Mouse (Mus musculus) adrenal gland, postnatal 25 days (tissue): Measurements from ENCODE around the gene Lin28a. TPM values are rescaled to one million over a fixed set of nuclear protein-coding genes. Genes with fewer than 3 reads are reported as not detected.

Experiments
- DNase-seq: peaks from one replicate; pipeline ENCODE4 v3.0.0; 2021; ENCODE audit warnings: mixed read lengths
- total RNA-seq: library from RNA; stranded (reverse); gene quantifications from 2 replicates; pipeline ENCODE4 v1.2.3, GENCODE M21; 2021

The Lin28a gene
- total RNA-seq, 1 experiment from 2014 or later, result not detected

- DNase-seq, result no peak
Measured at GRCm38 (mm10) chr4:133978021-133978711, 40.5 kb downstream of the Lin28a start.

- no peak for DNase-seq
Measured at GRCm38 (mm10) chr4:133971741-133972140, 46.9 kb downstream of the Lin28a start.

- no peak for DNase-seq
Measured at GRCm38 (mm10) chr4:133970876-133971275, 47.8 kb downstream of the Lin28a start.

GRCm38 (mm10) chr4:133970196-133970595, 48.4 kb downstream of the Lin28a start:
- DNase-seq, result no peak

GRCm38 (mm10) chr4:133969114-133969770, 49.4 kb downstream of the Lin28a start:
- no peak for DNase-seq

- peak; percentile 37 for DNase-seq
Measured at GRCm38 (mm10) chr4:133968150-133968921, 50.3 kb downstream of the Lin28a start, which contains the start of gene Hmgn2. Gene Hmgn2 (minus strand): TSS chr4:133968650.

GRCm38 (mm10) chr4:133967866-133968149, 50.8 kb downstream of the Lin28a start:
- peak; percentile 90 for DNase-seq

GRCm38 (mm10) chr4:133967138-133967865, 51.3 kb downstream of the Lin28a start:
- DNase-seq, result peak; percentile 99

- no peak for DNase-seq
Measured at GRCm38 (mm10) chr4:133966271-133966940, 52.2 kb downstream of the Lin28a start.

GRCm38 (mm10) chr4:133962566-133962965, 56.1 kb downstream of the Lin28a start:
- no peak for DNase-seq

GRCm38 (mm10) chr4:133958884-133959283, 59.8 kb downstream of the Lin28a start:
- no peak for DNase-seq

- no peak for DNase-seq
Measured at GRCm38 (mm10) chr4:133956358-133956757, 62.3 kb downstream of the Lin28a start.

Other genes starting within 250 kb of the Lin28a start
- gene Rps6ka1, start 131.0 kb downstream of the Lin28a start, total RNA-seq, result 14.7 and 21.3 TPM in 2 replicates
- 391 and 425 TPM in 2 replicates for gene Hmgn2, start 50.2 kb downstream of the Lin28a start, total RNA-seq
- gene Dhdds, start 17.9 kb downstream of the Lin28a start, total RNA-seq, result 45.2 and 55.0 TPM in 2 replicates
- gene Zfp683, start 35.0 kb upstream of the Lin28a start, total RNA-seq, result not detected in 2 replicates
- 0.15 TPM in 1 of 2 replicates, not detected in the other for gene Crybg2, start 42.0 kb upstream of the Lin28a start, total RNA-seq
- gene Cd52, start 76.2 kb upstream of the Lin28a start, total RNA-seq, result 3.5 and 8.4 TPM in 2 replicates
- gene Ubxn11, start 83.7 kb upstream of the Lin28a start, total RNA-seq, result 8.1 and 9.4 TPM in 2 replicates
- 62.5 and 73.2 TPM in 2 replicates for gene Sh3bgrl3, start 109.9 kb upstream of the Lin28a start, total RNA-seq
- 15.7 and 19.2 TPM in 2 replicates for gene Cep85, start 168.3 kb upstream of the Lin28a start, total RNA-seq
- not detected in 2 replicates for gene Gm7534, start 184.2 kb upstream of the Lin28a start, total RNA-seq
- gene Catsper4, start 208.5 kb upstream of the Lin28a start, total RNA-seq, result not detected in 2 replicates
- 0.49 TPM in 1 of 2 replicates, not detected in the other for gene Cnksr1, start 219.6 kb upstream of the Lin28a start, total RNA-seq
- gene E130218I03Rik, start 224.8 kb upstream of the Lin28a start, total RNA-seq, result not detected in 2 replicates
- gene Zfp593, start 226.8 kb upstream of the Lin28a start, total RNA-seq, result 8.8 and 10.3 TPM in 2 replicates
- not detected in 2 replicates for gene Gm30191, start 228.1 kb upstream of the Lin28a start, total RNA-seq
- gene Grrp1, start 235.3 kb upstream of the Lin28a start, total RNA-seq, result 6.2 and 8.3 TPM in 2 replicates